Mouse (Mus musculus): ENCODE measurements around the gene Fam205a1.
A peak's percentile ranks its signal among the peaks of the same experiment; 100 is the strongest.
"Not testable (repeated sequence)": the region's sequence is repeated elsewhere in the genome, so short reads cannot be mapped to it uniquely, and the experiment has no call there.

Gene Fam205a1

GRCm38 (mm10) chr4:42853788-42854187, at the start of gene Fam205a1:
Fam205a1 (minus strand) TSS chr4:42853888.
- DNase-seq (ENCODE audit: low read depth, low spot score) = not testable (repeated sequence)

- no peak for DNase-seq (ENCODE audit: low read depth, low spot score)
These were observed 49.0 kb upstream of the Fam205a1 start for GRCm38 (mm10) chr4:42902730-42903129.

GRCm38 (mm10) chr4:42902174-42902573, 48.5 kb upstream of the Fam205a1 start:
- DNase-seq (ENCODE audit: low read depth, low spot score) = no peak

- no peak for DNase-seq (ENCODE audit: low read depth, low spot score)
These were observed 47.2 kb upstream of the Fam205a1 start for GRCm38 (mm10) chr4:42900878-42901277.

- no peak for DNase-seq (ENCODE audit: low read depth, low spot score)
These were observed 45.2 kb upstream of the Fam205a1 start for GRCm38 (mm10) chr4:42898914-42899313.

- DNase-seq (ENCODE audit: low read depth, low spot score) = no peak
These were observed 41.4 kb upstream of the Fam205a1 start for GRCm38 (mm10) chr4:42895118-42895517.

GRCm38 (mm10) chr4:42891176-42891575, 37.5 kb upstream of the Fam205a1 start:
- no peak for DNase-seq (ENCODE audit: low read depth, low spot score)

- DNase-seq (ENCODE audit: low read depth, low spot score) = no peak
These were observed 35.1 kb upstream of the Fam205a1 start for GRCm38 (mm10) chr4:42888806-42889205.

GRCm38 (mm10) chr4:42886926-42887325, 33.2 kb upstream of the Fam205a1 start:
- no peak for DNase-seq (ENCODE audit: low read depth, low spot score)

GRCm38 (mm10) chr4:42880677-42880948, 26.9 kb upstream of the Fam205a1 start:
- no peak for DNase-seq (ENCODE audit: low read depth, low spot score)

- no peak for DNase-seq (ENCODE audit: low read depth, low spot score)
These were observed 26.4 kb upstream of the Fam205a1 start for GRCm38 (mm10) chr4:42879829-42880676.

GRCm38 (mm10) chr4:42877657-42878056, 24.0 kb upstream of the Fam205a1 start:
- DNase-seq (ENCODE audit: low read depth, low spot score) = no peak

GRCm38 (mm10) chr4:42876586-42877291, 23.1 kb upstream of the Fam205a1 start:
- peak; percentile 73 for DNase-seq (ENCODE audit: low read depth, low spot score)

- DNase-seq (ENCODE audit: low read depth, low spot score) = no peak
These were observed 20.4 kb upstream of the Fam205a1 start, which contains the start of gene Fam205c for GRCm38 (mm10) chr4:42874134-42874533. Fam205c (minus strand) TSS chr4:42874234.

GRCm38 (mm10) chr4:42872746-42873435, 19.2 kb upstream of the Fam205a1 start:
- DNase-seq (ENCODE audit: low read depth, low spot score) = no peak

GRCm38 (mm10) chr4:42872151-42872550, 18.5 kb upstream of the Fam205a1 start:
- DNase-seq (ENCODE audit: low read depth, low spot score) = peak; percentile 0

- DNase-seq (ENCODE audit: low read depth, low spot score) = peak; percentile 1
These were observed 17.1 kb upstream of the Fam205a1 start for GRCm38 (mm10) chr4:42870748-42871147.

- peak; percentile 0 for DNase-seq (ENCODE audit: low read depth, low spot score)
These were observed 14.5 kb upstream of the Fam205a1 start for GRCm38 (mm10) chr4:42868193-42868592.

- DNase-seq (ENCODE audit: low read depth, low spot score) = no peak
These were observed 13.7 kb upstream of the Fam205a1 start for GRCm38 (mm10) chr4:42867390-42867789.

GRCm38 (mm10) chr4:42863487-42863886, 9.8 kb upstream of the Fam205a1 start:
- DNase-seq (ENCODE audit: low read depth, low spot score) = not testable (repeated sequence)

- DNase-seq (ENCODE audit: low read depth, low spot score) = not testable (repeated sequence)
These were observed 6.8 kb upstream of the Fam205a1 start for GRCm38 (mm10) chr4:42860483-42860882.

GRCm38 (mm10) chr4:42856671-42857070, 3.0 kb upstream of the Fam205a1 start, which contains the start of gene Gm12394:
Gm12394 (minus strand) TSS chr4:42856771.
- not testable (repeated sequence) for DNase-seq (ENCODE audit: low read depth, low spot score)
